Mouse (Mus musculus) ES-Bruce4 (cell line): ENCODE measurements around the gene Cux2. TPM values are rescaled to one million over a fixed set of nuclear protein-coding genes. Genes with fewer than 3 reads are reported as not detected.

Experiments used
- H3K27ac ChIP-seq: 2 replicates; pipeline ENCODE4 v1.5.1; 2012; ENCODE audit warnings: low read length, inconsistent platforms; ENCODE audit not compliant: insufficient read depth
- H3K27me3 ChIP-seq: 2 replicates; pipeline ENCODE4 v1.6.1; 2012; ENCODE audit warnings: mild to moderate bottlenecking, low read length, inconsistent platforms; ENCODE audit not compliant: control insufficient read depth, poor library complexity, insufficient read depth, severe bottlenecking
- H3K36me3 ChIP-seq: 2 replicates; pipeline ENCODE4 v1.6.1; 2012; ENCODE audit warnings: inconsistent platforms, mild to moderate bottlenecking, low read length, moderate library complexity; ENCODE audit not compliant: control insufficient read depth, poor library complexity, insufficient read depth, severe bottlenecking
- H3K4me1 ChIP-seq: one replicate; pipeline ENCODE4 v1.8.1; 2011; ENCODE audit warnings: low read length; ENCODE audit not compliant: control insufficient read depth, insufficient read depth
- H3K4me3 ChIP-seq: 2 replicates; pipeline ENCODE4 v1.5.1; 2011; ENCODE audit warnings: low read depth, mild to moderate bottlenecking, low read length
- H3K9ac ChIP-seq: 2 replicates; pipeline ENCODE4 v1.6.1; 2012; ENCODE audit warnings: low read depth, mild to moderate bottlenecking, inconsistent platforms; ENCODE audit not compliant: poor library complexity, severe bottlenecking
- H3K9me3 ChIP-seq: replicated peaks from 2 replicates; pipeline ENCODE4 v1.6.1; 2012; ENCODE audit warnings: mild to moderate bottlenecking, low read length, inconsistent platforms; ENCODE audit not compliant: control insufficient read depth, poor library complexity, insufficient read depth, severe bottlenecking
- CTCF ChIP-seq: IDR thresholded peaks from one replicate; pipeline ENCODE4 v1.8.1; 2011; ENCODE audit warnings: low read depth, low read length
- EP300 ChIP-seq: IDR thresholded peaks from 2 replicates; pipeline ENCODE4 v1.6.1; 2011; ENCODE audit warnings: low read depth, low read length; ENCODE audit not compliant: insufficient read depth
- POLR2A ChIP-seq: IDR thresholded peaks from one replicate; pipeline ENCODE4 v1.8.1; 2011; ENCODE audit warnings: low read length; ENCODE audit not compliant: insufficient read depth
- polyA plus RNA-seq: library from polyadenylated mRNA; stranded (reverse); fragments of >200 nt; gene quantifications from 2 replicates; pipeline ENCODE4 v1.2.4, GENCODE M21; 2011; ENCODE audit warnings: low read depth; ENCODE audit not compliant: missing spikeins, insufficient read depth, insufficient read length

Gene Cux2
- polyA plus RNA-seq, 1 experiment, result 3.6 TPM

GRCm38 (mm10) chr5:121861964-121862363 is 187.9 kb downstream of the Cux2 start:
- Histone ChIP-seq H3K36me3 (no peaks in the 10 kb centered on the region), H3K4me3 (no peak overlapping the region), H3K27me3 (no peaks in the 10 kb centered on the region), H3K9ac (no peak overlapping the region), H3K4me1 (no peaks in the 10 kb centered on the region), H3K9me3 (no peaks in the 10 kb centered on the region), H3K27ac (no peak overlapping the region)
- TF ChIP-seq EP300 (no peak), POLR2A (no peak), CTCF (no peak)

GRCm38 (mm10) chr5:121858427-121858826 is 191.5 kb downstream of the Cux2 start:
- H3K36me3 ChIP-seq, result no peaks in the 10 kb centered on the region
- no peak overlapping the region for H3K9ac ChIP-seq
- TF ChIP-seq EP300 (no peak), CTCF (no peak), POLR2A (no peak)
- no peaks in the 10 kb centered on the region for H3K9me3 ChIP-seq
- H3K4me1 ChIP-seq, result no peaks in the 10 kb centered on the region
- no peaks in the 10 kb centered on the region for H3K27me3 ChIP-seq
- no peak overlapping the region for H3K27ac ChIP-seq
- no peak overlapping the region for H3K4me3 ChIP-seq

DNA sequence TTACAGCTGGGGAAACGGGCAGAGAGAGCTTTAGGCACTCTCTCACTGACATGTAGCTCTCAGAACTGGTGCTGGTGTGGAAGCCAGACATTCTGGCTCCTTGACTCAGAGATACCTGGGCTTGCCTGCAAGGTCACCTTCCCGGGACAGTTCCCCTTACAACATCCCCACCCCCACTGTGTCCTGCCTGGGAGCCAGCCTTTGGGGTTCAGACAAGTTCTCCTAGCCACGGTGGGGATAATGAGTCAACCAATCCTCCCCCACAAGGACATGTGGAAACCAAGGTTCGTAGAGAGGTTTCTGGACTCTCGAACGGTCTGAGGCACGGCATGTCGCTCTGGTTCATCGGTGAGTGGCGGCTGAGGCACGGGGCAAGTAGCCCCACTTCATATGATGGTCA is 193.2 kb downstream of the Cux2 start:
- Histone ChIP-seq H3K27ac (no peak overlapping the region), H3K27me3 (no peaks in the 10 kb centered on the region), H3K4me3 (no peak overlapping the region), H3K9me3 (no peaks in the 10 kb centered on the region), H3K4me1 (no peaks in the 10 kb centered on the region), H3K9ac (no peak overlapping the region), H3K36me3 (no peaks in the 10 kb centered on the region)
- TF ChIP-seq CTCF, result no peak
- no peak for TF ChIP-seq EP300
- TF ChIP-seq POLR2A, result no peak

- Histone ChIP-seq H3K4me3 (no peak overlapping the region), H3K4me1 (no peaks in the 10 kb centered on the region), H3K27me3 (no peaks in the 10 kb centered on the region), H3K9me3 (no peaks in the 10 kb centered on the region), H3K9ac (no peak overlapping the region), H3K36me3 (no peaks in the 10 kb centered on the region), H3K27ac (no peak overlapping the region)
- TF ChIP-seq CTCF (no peak), POLR2A (no peak), EP300 (no peak)
These were observed 195.1 kb downstream of the Cux2 start for GRCm38 (mm10) chr5:121854768-121855167.

DNA sequence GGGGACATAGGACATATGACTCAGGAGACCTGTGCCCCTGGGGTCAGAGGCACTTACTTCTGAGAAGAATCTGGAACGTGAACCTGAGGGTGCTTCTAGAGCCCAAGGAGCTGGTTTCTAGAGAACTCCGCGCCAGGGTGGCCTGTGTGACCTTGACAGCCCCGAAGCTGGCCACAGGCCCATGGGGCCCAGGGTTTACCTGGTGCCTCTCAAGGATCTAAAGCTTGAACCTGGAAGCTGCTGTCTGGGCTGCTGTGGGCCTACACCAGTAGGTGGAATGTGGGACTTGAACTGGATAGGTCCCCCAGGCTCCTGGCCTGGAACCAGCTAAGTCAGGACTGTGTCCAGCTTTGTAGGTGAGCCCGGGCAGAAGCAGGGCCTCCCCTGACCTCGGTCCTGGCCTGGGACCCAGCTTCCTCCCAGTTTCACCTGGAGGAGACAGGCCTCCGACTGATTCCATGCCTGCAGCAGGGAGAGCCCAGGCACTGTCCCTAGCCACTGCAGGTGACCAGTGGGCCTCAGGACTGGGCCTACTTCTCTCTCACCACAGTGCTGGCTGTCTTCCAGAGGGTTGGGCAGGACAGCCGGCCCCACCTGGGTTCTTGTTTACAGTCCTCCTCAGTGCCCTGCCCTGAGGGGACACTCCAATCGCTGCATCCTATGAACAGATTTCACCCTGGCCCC is 196.4 kb downstream of the Cux2 start:
- H3K4me3 ChIP-seq, result no peak overlapping the region; the same call in 1 of the 2 replicates
- H3K4me1 ChIP-seq, result no peaks in the 10 kb centered on the region
- no peaks in the 10 kb centered on the region for H3K27me3 ChIP-seq
- no peaks in the 10 kb centered on the region for H3K36me3 ChIP-seq
- no peak for TF ChIP-seq CTCF
- no peak for TF ChIP-seq EP300
- TF ChIP-seq POLR2A, result no peak
- no peak overlapping the region for H3K9ac ChIP-seq
- H3K9me3 ChIP-seq, result no peaks in the 10 kb centered on the region
- no peak overlapping the region for H3K27ac ChIP-seq

GRCm38 (mm10) chr5:121849478-121850349 is 200.2 kb downstream of the Cux2 start:
- no peaks in the 10 kb centered on the region for H3K27me3 ChIP-seq
- H3K27ac ChIP-seq, result no peak overlapping the region
- peak overlapping the region; percentile 89 for H3K4me3 ChIP-seq
- TF ChIP-seq CTCF (peak; percentile 0), EP300 (no peak), POLR2A (no peak)
- H3K4me1 ChIP-seq, result no peaks in the 10 kb centered on the region
- H3K9ac ChIP-seq, result peak overlapping the region; percentile 81
- no peaks in the 10 kb centered on the region for H3K9me3 ChIP-seq
- no peaks in the 10 kb centered on the region for H3K36me3 ChIP-seq
